Mouse (Mus musculus) stomach, postnatal 0 days (tissue): ENCODE results near the gene Nsmf.

ENCODE experiments used
- CTCF ChIP-seq: IDR thresholded peaks from 2 replicates; pipeline ENCODE4 v1.5.1; 2016; ENCODE audit warnings: antibody characterized with exemption, low read depth, mild to moderate bottlenecking, moderate library complexity
- EP300 ChIP-seq: optimal IDR thresholded peaks from 2 replicates; pipeline ENCODE3; 2016; ENCODE audit warnings: antibody characterized with exemption

GRCm38 (mm10) chr2:25111184-25111791 lies 57.1 kb downstream of the Nsmf start:
- TF ChIP-seq CTCF = no peak
- TF ChIP-seq EP300 = no peak
